Mouse (Mus musculus) testis, adult 2 months (tissue): ENCODE data around the gene Tuba8. TPM values are rescaled to one million over a fixed set of nuclear protein-coding genes. Genes with fewer than 3 reads are reported as not detected.

Experiments used
- H3K27ac ChIP-seq: fragments of 200-500 bp; 2 replicates; pipeline ENCODE4 v1.5.1; 2012; ENCODE audit warnings: low read depth, low read length; ENCODE audit not compliant: control insufficient read depth, insufficient read depth
- H3K27me3 ChIP-seq: fragments of 200-500 bp; 2 replicates; pipeline ENCODE4 v1.6.1; 2012; ENCODE audit warnings: mild to moderate bottlenecking, low read length, moderate library complexity; ENCODE audit not compliant: control insufficient read depth, insufficient read depth
- H3K36me3 ChIP-seq: fragments of 200-500 bp; 2 replicates; pipeline ENCODE4 v1.6.1; 2012; ENCODE audit warnings: mild to moderate bottlenecking, low read length; ENCODE audit not compliant: control insufficient read depth, insufficient read depth
- H3K4me1 ChIP-seq: fragments of 200-500 bp; 2 replicates; pipeline ENCODE4 v1.6.1; 2012; ENCODE audit warnings: low read length; ENCODE audit not compliant: control insufficient read depth, insufficient read depth
- H3K4me3 ChIP-seq: fragments of 200-500 bp; 2 replicates; pipeline ENCODE4 v1.5.1; 2012; ENCODE audit warnings: low read depth, mild to moderate bottlenecking, low read length, moderate library complexity, mixed read lengths; ENCODE audit not compliant: control insufficient read depth
- CTCF ChIP-seq: fragments of 200-500 bp; IDR thresholded peaks from 2 replicates; pipeline ENCODE4 v1.5.1; 2012; ENCODE audit warnings: low read depth, mild to moderate bottlenecking, inconsistent platforms, low read length, moderate library complexity; ENCODE audit not compliant: control insufficient read depth, insufficient read depth, insufficient replicate concordance
- POLR2A ChIP-seq: fragments of 200-500 bp; IDR thresholded peaks from 2 replicates; pipeline ENCODE4 v1.6.1; 2012; ENCODE audit warnings: low read depth, mild to moderate bottlenecking, inconsistent platforms, low read length, moderate library complexity; ENCODE audit not compliant: control insufficient read depth
- polyA plus RNA-seq: library from polyadenylated mRNA; depleted of rRNA; stranded (reverse); fragments of >200 nt; gene quantifications from 2 replicates; pipeline ENCODE4 v1.2.3, GENCODE M21; 2012

Gene Tuba8
- polyA plus RNA-seq, 1 experiment = 160 TPM

DNA sequence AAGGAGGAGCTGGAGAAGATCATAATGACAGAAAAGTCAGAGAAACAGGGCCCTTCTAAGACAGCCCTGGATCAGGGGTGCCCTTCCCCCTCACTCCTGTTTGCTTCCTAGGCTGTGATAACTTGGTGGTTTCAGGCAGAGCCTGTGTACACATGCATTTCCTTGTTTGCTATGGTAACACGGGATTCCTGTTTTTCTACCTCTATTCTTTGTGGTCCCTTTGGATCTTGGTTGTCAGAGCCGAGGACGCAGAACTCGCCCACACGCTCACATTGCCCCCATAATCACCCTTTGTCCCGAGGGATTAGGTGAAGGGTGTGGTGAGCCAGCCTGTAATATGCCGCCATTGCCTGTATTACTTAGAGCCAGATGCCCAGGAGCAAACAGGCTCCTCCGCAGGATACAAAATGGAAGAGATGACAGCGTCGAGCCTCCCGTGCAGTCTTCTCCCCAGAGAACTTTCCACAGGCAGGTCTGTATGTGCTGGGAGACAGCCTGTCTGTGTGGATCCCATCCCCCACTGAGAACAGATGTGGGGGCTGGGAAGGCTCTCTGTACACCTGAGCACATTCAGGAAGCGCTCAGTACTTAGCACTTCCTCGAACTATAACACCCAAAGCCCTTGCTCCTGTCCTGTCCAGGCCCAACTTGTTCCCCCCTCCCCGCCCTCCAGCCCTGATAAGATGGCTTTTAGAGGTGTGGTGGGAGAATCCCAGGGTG lies 34.3 kb upstream of the Tuba8 start:
- H3K27ac ChIP-seq = no peak overlapping the region

DNA sequence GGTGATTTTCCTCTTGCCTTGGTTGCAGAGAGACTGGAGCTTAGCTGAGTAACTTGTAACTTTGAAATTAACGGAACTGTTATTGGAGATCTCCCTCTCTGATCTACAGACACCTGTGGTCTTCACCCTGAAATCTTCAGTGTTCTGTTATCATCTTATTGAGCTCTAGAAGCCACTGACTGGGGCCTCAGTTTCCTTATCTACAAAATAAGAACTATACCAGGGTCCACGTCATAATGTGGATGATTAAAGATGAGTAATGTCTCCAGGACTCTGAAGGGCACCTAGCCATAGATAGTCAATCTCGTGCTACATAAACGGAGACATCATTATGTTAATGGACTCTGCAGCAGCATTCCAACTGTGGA lies 33.8 kb upstream of the Tuba8 start:
- H3K4me3 ChIP-seq = no peak overlapping the region
- no peaks in the 10 kb centered on the region; the same call in 1 of the 2 replicates for H3K4me1 ChIP-seq
- H3K36me3 ChIP-seq = no peaks in the 10 kb centered on the region
- TF ChIP-seq POLR2A (no peak), CTCF (no peak)
- H3K27ac ChIP-seq = no peak overlapping the region
- no peaks in the 10 kb centered on the region for H3K27me3 ChIP-seq

More for the DNA sequence above, 34.3 kb upstream of the Tuba8 start:
- no peaks in the 10 kb centered on the region for H3K36me3 ChIP-seq
- H3K27me3 ChIP-seq = no peaks in the 10 kb centered on the region
- H3K4me1 ChIP-seq = no peaks in the 10 kb centered on the region; the same call in 1 of the 2 replicates
- no peak overlapping the region for H3K4me3 ChIP-seq
- TF ChIP-seq POLR2A = no peak
- no peak for TF ChIP-seq CTCF

DNA sequence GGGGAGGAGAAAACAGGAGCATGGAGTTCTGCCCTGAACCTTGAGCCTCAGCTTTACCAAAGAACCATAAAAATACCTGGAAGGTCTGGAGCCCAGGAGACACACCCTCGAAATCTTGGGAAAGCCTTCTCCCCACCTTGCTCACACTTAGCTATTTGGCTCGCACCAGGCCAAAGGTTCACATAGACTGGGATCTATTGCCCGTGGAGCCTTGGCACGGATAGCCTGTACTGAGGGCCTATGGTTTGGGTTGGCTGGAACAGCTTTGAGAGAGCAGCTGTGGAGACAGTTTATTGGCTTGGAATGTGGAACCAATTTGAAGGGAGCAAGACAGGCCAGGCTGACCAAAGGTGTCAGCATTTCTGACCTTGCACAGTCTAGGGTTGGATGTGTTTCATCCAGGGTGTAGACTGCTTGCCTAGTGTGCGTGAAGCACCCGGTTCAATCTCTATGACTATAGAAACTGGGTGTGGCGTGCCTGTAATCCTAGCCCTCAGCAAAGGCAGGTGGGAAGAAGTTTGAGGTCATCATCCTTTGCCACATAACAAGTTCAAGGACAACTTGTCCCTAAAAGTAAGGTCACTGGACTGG lies 33.3 kb upstream of the Tuba8 start:
- H3K4me3 ChIP-seq = no peak overlapping the region
- no peak for TF ChIP-seq POLR2A

DNA sequence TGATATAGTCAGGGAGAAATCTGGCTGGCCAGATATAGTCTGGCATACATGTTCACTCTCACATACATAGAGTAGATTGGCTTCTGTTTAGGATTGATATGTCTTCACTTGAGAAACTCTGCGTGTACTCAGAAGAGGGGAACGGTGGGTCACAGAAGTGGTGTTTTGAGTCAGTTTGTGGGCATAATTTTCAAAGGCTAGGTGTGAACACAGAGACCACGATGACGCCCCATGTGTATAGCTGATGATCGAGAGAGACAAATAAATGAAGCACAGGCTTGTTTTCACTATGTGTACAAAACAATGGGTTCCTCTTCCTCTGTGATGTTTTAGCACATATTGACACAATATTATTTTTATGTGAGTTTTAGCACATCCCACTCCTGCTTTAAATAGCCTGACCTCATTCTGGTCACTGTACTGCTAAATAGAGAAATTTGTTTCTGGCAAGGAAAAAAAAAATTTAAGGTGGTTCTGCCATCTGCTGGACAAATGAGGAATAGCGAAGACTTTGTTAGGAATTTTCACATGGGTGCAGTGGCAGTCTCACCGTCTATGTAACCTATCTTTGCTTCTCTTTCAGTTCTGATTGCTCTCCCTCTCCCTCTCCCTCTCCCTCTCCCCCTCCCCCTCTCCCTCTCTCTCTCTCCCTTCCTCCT lies 31.7 kb upstream of the Tuba8 start:
- no peak for TF ChIP-seq POLR2A
- TF ChIP-seq CTCF = peak; percentile 22; the same call in 1 of the 2 replicates
- Histone ChIP-seq H3K4me1 (no peaks in the 10 kb centered on the region; the same call in 1 of the 2 replicates), H3K4me3 (no peak overlapping the region), H3K27me3 (no peaks in the 10 kb centered on the region), H3K36me3 (no peaks in the 10 kb centered on the region), H3K27ac (no peak overlapping the region)

More for the DNA sequence above, 33.3 kb upstream of the Tuba8 start:
- Histone ChIP-seq H3K27me3 (no peaks in the 10 kb centered on the region), H3K36me3 (no peaks in the 10 kb centered on the region), H3K27ac (no peak overlapping the region), H3K4me1 (no peaks in the 10 kb centered on the region; the same call in 1 of the 2 replicates)

GRCm38 (mm10) chr6:121179846-121180245 lies 30.6 kb upstream of the Tuba8 start:
- TF ChIP-seq POLR2A = no peak
- TF ChIP-seq CTCF = no peak
- no peaks in the 10 kb centered on the region for H3K27me3 ChIP-seq
- no peaks in the 10 kb centered on the region for H3K36me3 ChIP-seq
- H3K27ac ChIP-seq = no peak overlapping the region
- peaks cover 4% of the 10 kb centered on the region for H3K4me1 ChIP-seq
- H3K4me3 ChIP-seq = no peak overlapping the region

GRCm38 (mm10) chr6:121183414-121184173 lies 26.9 kb upstream of the Tuba8 start, which contains the start of gene Pex26:
TSS of gene Pex26 (plus strand) at chr6:121183667.
- Histone ChIP-seq H3K4me3 (peak within 1 kb of the TSS; percentile 92), H3K27ac (peak within 1 kb of the TSS; percentile 83), H3K4me1 (peaks cover 4% of the 10 kb centered on the region), H3K27me3 (no peaks in the 10 kb centered on the region), H3K36me3 (no peaks in the 10 kb centered on the region; the same call in 1 of the 2 replicates)
- peak; percentile 80 for TF ChIP-seq POLR2A
- TF ChIP-seq CTCF = no peak
